Mouse (Mus musculus): Measurements from ENCODE around the gene Hdgfl2.

DNA sequence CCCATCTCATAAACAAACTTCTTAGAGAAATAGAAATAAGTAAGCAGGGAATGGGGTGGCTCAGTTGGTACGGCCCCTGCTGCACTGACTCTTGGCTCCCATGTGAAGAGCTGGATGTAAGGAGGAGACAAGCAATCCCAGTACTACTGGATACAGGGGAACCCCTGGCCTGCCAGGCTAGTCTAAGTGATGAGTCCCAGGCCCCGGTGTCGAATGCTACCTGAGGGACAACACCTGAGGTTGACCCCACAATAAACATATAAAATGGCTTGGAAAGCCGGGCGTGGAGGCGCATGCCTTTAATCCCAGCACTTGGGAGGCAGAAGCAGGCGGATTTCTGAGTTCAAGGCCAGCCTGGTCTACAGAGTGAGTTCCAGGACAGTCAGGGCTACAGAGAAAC is 48.0 kb upstream of the Hdgfl2 start:
- TF ChIP-seq POLR2A (IDR thresholded peaks at IDR 0.05; ENCODE audit: extremely low read depth, insufficient read depth, low read length) (no peak), CTCF (IDR thresholded peaks at IDR 0.05; ENCODE audit: low read depth, low read length) (no peak)
